Mouse (Mus musculus) heart, adult 2 months (tissue): ENCODE data around the gene Tnfrsf18.

Source experiments
- CTCF ChIP-seq: fragments of 200-600 bp; IDR thresholded peaks from 2 replicates; pipeline ENCODE4 v1.8.1; 2022; ENCODE audit warnings: antibody characterized with exemption, mild to moderate bottlenecking, moderate library complexity
- POLR2A ChIP-seq: fragments of 200-500 bp; IDR thresholded peaks from 2 replicates; pipeline ENCODE4 v1.6.1; 2011; ENCODE audit warnings: mild to moderate bottlenecking, low read depth, low read length, control low read depth; ENCODE audit not compliant: insufficient read depth

DNA sequence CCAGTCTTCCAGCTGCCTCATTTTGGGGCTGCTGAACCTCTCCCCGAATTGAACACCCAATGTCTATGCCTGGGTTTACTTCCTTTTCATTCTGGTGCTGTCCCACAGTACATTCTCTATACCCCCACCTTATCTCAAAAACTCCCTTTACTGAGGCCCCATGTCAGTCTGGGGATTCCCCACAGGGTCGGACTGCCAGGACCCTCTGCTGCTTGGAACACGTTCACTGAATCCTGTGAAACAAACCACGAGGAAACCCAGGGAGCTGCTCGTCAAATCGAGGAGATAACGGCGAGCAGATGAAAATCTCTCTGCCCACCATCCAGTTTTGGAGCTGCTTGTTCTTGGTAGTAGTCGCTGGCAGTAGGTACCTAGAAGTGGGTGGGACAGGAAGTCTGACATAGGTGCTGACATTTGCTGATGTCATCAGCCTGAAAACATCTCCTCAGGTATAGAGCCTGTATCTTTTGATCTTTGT is 4.0 kb upstream of the Tnfrsf18 start:
- no peak for TF ChIP-seq CTCF
- TF ChIP-seq POLR2A: no peak
